Mouse (Mus musculus) naive thymus-derived CD4-positive, alpha-beta T cell, adult 2 months (primary cell): Measurements from ENCODE around the gene Tlk2.
A peak's percentile ranks its signal among the peaks of the same experiment; 100 is the strongest.

ENCODE experiments used
- DNase-seq: peaks from one replicate; pipeline ENCODE4 v3.0.0-alpha.2; 2011; ENCODE audit warnings: low read depth

The Tlk2 gene

DNA sequence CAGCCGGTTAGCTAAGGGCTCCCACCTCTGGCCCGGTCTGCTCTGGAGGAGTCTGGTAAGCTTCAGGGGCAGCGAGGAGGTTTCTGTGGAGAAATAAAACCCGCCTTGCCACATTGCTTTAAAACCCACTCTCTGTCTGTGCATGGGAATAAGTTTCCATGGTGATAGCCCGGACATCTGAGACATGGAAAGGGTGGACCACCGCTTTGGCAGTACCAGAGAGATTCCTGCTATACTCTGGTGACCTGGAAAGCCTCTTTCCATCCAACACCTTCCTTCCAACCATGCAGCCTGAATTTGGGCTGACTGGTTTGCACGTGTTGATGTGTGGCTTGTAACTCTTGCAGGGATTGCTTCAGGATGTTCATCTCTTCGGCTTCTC, 135.0 kb downstream of the Tlk2 start:
- DNase-seq, result no peak

DNA sequence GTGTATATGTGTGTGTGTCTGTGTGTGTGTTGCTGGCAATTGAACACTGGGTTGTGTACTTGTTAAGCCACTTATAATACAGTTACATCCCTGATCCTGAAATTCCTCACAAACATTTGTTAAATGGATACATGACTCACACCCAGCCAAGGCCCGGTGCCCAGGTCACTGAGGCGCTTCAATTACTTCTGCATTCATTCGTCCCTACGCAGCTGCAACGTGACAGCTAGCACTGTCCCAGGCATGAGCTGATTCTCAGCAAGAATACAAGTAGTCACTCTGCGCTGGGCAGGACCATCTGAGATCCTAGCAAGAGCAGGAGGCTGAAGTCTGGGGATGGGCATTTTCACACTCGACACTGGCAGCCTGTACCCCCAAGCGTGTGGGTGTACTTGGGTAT, 136.7 kb downstream of the Tlk2 start:
- DNase-seq, result no peak

GRCm38 (mm10) chr11:105316121-105316520, 137.5 kb downstream of the Tlk2 start:
- DNase-seq, result no peak

DNA sequence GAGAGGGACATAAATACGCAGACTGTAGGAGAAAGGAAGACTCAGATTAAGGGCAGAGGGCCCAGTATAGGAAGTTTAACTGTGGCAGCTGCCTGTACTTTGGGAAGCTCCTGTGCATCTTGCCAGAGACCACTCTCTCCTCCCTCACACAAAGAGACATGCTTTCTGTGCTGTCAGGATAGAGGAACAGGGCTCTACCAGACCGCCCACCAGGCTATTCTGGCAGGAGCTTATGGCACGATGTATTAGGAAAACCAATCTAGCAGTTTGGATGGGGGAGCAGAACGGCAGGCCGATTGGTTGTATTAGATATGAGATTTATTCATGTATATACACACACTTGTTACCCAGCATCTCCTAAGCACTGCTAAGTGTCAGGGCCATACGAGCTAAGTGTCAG, 139.2 kb downstream of the Tlk2 start:
- DNase-seq, result no peak

DNA sequence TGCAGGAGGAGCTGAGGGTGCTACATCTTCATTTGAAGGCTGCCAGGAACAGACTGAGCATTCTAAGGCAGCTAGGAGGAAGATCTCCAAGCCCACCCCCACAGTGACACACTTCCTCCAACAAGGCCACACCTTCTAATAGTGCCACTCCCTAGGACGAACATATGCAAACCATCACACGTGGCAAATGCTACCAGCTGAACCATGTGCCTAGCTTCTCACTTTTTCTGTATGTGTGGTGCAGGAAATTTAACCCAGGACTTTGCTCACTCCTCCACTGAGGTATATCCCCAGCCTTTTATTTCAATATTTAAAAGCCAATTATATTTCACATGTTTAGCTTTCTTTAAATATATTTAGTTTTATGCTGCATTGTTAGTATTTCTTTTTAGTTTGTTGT, 142.5 kb downstream of the Tlk2 start:
- DNase-seq, result no peak

DNA sequence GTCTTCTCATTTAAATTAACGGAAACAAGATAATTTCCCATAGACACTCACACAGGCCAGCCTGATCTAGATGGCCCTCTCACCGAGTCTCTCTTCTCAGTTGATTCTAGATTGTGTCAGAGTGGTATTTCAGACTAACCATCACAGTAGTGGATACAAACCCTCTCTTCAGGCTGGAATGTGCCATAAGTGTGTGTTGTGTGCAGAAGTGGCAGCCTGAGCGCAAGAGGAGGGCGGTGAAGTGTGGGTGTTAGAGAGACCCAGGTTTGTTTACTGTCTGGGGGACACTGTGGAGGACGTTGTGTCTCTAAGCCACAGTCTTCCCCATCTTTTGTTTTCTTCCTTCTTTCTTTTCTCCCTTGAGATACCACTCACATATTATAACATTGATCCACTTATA, 144.9 kb downstream of the Tlk2 start:
- no peak for DNase-seq

- DNase-seq, result no peak
Observed at GRCm38 (mm10) chr11:105327101-105327500, 148.5 kb downstream of the Tlk2 start.

GRCm38 (mm10) chr11:105329962-105330361, 151.4 kb downstream of the Tlk2 start:
- no peak for DNase-seq

DNA sequence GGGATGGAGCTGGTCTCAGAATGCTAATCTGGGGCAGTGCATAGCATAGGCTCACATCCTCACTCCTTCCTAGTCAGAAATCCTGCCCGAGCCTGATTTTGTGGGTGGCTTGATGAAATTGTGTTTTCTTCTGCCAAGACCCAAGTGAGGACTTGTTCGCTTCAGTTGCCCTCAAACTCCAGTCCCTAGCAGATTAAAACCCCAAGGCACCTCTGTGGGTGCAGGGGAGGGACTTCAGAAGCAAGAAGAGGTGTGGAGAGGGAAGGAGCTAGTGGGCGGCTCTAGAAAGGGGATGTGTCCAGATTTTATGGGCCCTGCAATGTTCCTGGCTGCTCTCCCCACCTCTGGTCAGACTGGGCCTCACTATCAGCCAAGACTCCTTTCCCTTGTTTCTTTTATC, 152.5 kb downstream of the Tlk2 start:
- DNase-seq, result no peak

DNA sequence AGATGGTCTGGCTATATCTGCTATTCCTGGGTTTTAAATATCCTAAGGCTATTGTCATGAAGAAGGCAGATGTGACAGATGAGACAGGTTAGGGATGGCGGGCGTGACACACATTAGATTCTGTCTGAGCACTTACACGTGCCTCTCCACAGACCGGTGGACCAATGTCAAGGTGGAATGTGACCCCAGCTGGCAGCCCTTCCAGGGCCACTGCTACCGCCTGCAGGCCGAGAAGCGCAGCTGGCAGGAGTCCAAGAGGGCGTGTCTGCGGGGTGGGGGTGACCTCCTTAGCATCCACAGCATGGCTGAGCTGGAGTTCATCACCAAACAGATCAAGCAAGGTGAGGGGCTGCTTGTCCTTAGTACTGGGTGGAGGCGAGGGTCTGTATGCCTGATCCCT, 153.1 kb downstream of the Tlk2 start:
- no peak for DNase-seq

GRCm38 (mm10) chr11:105332468-105332867, 153.9 kb downstream of the Tlk2 start:
- DNase-seq, result peak; percentile 7
